Mouse (Mus musculus) neural tube, embryonic 14.5 days (tissue): ENCODE measurements at regions not wholly inside any gene's neighbourhood (a gene's known extent, or its start where the extent isn't known, plus 50 kb on each side); places are given as distances from the start of the nearest gene placed in this dataset.
"Not testable (repeated sequence)": the region's sequence is repeated elsewhere in the genome, so short reads cannot be mapped to it uniquely, and the experiment has no call there.

Experiments
- ATAC-seq: fragments of 200-750 bp; cut with Nextera tagmentation; 2 replicates; pipeline ENCODE4 v1.8.0; 2017; ENCODE audit warnings: low read depth, mild to moderate bottlenecking, moderate TSS enrichment, moderate library complexity
- H3K27ac ChIP-seq: fragments of 300-500 bp; sonication (generic); 2 replicates; pipeline ENCODE4 v1.5.1; 2014; ENCODE audit warnings: low read depth, mild to moderate bottlenecking, control low read depth, low read length, moderate library complexity, mixed read lengths
- H3K27me3 ChIP-seq: fragments of 300-500 bp; sonication (generic); 2 replicates; pipeline ENCODE4 v1.6.1; 2014; ENCODE audit warnings: low read length; ENCODE audit not compliant: control insufficient read depth, insufficient read depth
- H3K36me3 ChIP-seq: fragments of 300-500 bp; sonication (generic); 2 replicates; pipeline ENCODE4 v1.6.1; 2014; ENCODE audit warnings: low read length, mixed read lengths; ENCODE audit not compliant: control insufficient read depth, insufficient read depth
- H3K4me1 ChIP-seq: fragments of 300-500 bp; sonication (generic); 2 replicates; pipeline ENCODE4 v1.6.1; 2014; ENCODE audit warnings: low read length; ENCODE audit not compliant: control insufficient read depth, insufficient read depth
- H3K4me2 ChIP-seq: fragments of 300-500 bp; sonication (generic); 2 replicates; pipeline ENCODE4 v1.6.1; 2014; ENCODE audit warnings: mild to moderate bottlenecking, low read depth, low read length, control low read depth
- H3K4me3 ChIP-seq: fragments of 300-500 bp; sonication (generic); 2 replicates; pipeline ENCODE4 v1.5.1; 2014; ENCODE audit warnings: low read depth, low read length, control low read depth, mixed read lengths
- H3K9ac ChIP-seq: fragments of 300-500 bp; sonication (generic); replicated peaks from 2 replicates; pipeline ENCODE4 v1.6.1; 2014; ENCODE audit warnings: low read depth, mild to moderate bottlenecking, control low read depth, low read length, mixed read lengths
- H3K9me3 ChIP-seq: fragments of 300-500 bp; sonication (generic); 2 replicates; pipeline ENCODE4 v1.6.1; 2016; ENCODE audit warnings: low read length; ENCODE audit not compliant: control insufficient read depth
- WGBS: fragments of 180-500 bp; shearing (Covaris S2); extraction: QIAGEN DNeasy Blood & Tissue Kit; methylation state at CpG from one replicate; pipeline ENCODE4 v1.1.7; 2014; 5-methylcytosine and 5-hydroxymethylcytosine counted together

GRCm38 (mm10) chr14:90935626-90936025, 2464.4 kb upstream of the Pcdh20 start:
- not testable (repeated sequence) for H3K4me3 ChIP-seq, H3K4me2 ChIP-seq, H3K27ac ChIP-seq, H3K36me3 ChIP-seq, H3K9me3 ChIP-seq, ATAC-seq, H3K9ac ChIP-seq, H3K27me3 ChIP-seq, H3K4me1 ChIP-seq
- 95% methylated on average over 14 of the region's 14 CpGs for WGBS

- no peaks in the 10 kb centered on the region for H3K4me1 ChIP-seq
- no peak overlapping the region for H3K4me2 ChIP-seq
- H3K9ac ChIP-seq = no peak overlapping the region
- no peaks in the 10 kb centered on the region for H3K36me3 ChIP-seq
- no peak for ATAC-seq
- H3K27me3 ChIP-seq = no peaks in the 10 kb centered on the region
- no peaks in the 10 kb centered on the region for H3K9me3 ChIP-seq
- H3K27ac ChIP-seq = no peak overlapping the region
- no peak overlapping the region for H3K4me3 ChIP-seq
Observed at GRCm38 (mm10) chr14:90905270-90905669, 2434.1 kb upstream of the Pcdh20 start.

GRCm38 (mm10) chr14:90889738-90890137, 2418.5 kb upstream of the Pcdh20 start:
- H3K9ac ChIP-seq = no peak overlapping the region
- WGBS = 51% methylated on average over 6 of the region's 6 CpGs
- H3K4me2 ChIP-seq = no peak overlapping the region
- no peaks in the 10 kb centered on the region for H3K36me3 ChIP-seq
- ATAC-seq = peak; percentile 34; the same call in 1 of the 2 replicates
- H3K9me3 ChIP-seq = no peaks in the 10 kb centered on the region
- no peak overlapping the region for H3K27ac ChIP-seq
- no peaks in the 10 kb centered on the region for H3K4me1 ChIP-seq
- H3K4me3 ChIP-seq = no peak overlapping the region
- no peaks in the 10 kb centered on the region for H3K27me3 ChIP-seq
